Mouse (Mus musculus): ENCODE measurements at regions not wholly inside any gene's neighbourhood (a gene's known extent, or its start where the extent isn't known, plus 50 kb on each side); places are given as distances from the start of the nearest gene placed in this dataset.

DNA sequence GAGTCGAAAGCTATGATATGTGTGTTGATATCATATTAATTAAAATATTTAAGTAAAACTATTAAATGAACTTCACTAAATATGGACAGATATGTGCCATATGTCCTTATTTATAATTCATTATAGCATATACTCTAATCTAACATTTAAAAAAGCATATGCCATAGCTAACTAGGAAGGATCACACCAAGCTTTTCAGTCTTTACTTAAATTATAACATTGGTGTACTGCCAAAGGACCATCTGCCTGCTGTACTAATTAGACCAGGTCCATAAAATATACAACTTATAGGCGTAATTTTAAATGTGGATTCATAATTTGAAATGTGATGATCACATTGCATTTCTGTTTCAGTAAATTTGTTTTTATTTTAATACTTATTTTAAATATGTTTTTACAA lies 651.9 kb upstream of the Klhl1 start:
- 85% methylated on average over 2 of the region's 2 CpGs for WGBS
- ATAC-seq (ENCODE audit: insufficient read depth), result no peak
- Histone ChIP-seq H3K4me3 (ENCODE audit: low read depth, low read length) (no peak overlapping the region), H3K9ac (no peak overlapping the region), H3K27me3 (ENCODE audit: insufficient read depth, low read length) (no peaks in the 10 kb centered on the region), H3K9me3 (ENCODE audit: low read depth, low read length) (no peaks in the 10 kb centered on the region), H3K4me2 (no peak overlapping the region), H3K36me3 (ENCODE audit: insufficient read depth) (no peaks in the 10 kb centered on the region), H3K4me1 (ENCODE audit: insufficient read depth) (no peaks in the 10 kb centered on the region), H3K27ac (ENCODE audit: low read depth) (no peak overlapping the region)
- TF ChIP-seq CTCF (IDR thresholded peaks at IDR 0.05; ENCODE audit: low read depth), result no peak
- DNase-seq, result no peak

DNA sequence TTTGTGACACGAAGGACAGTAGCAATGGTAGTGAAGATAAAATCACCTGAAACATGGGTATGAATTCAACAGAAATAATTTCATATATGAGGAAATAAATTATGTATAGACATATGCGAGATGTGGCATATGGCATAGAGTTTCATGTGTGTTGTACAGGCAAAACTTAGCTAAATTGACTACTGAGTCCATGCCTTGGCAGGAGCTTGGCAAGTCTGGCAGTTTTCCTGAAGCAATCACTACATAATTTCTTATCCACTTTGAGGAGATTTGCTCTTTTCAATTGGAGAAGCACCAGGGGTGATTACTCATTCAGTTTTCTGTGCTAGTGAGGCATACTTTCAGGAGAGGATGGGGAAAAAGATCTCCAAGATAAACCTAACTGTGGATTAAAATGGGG lies 646.9 kb upstream of the Klhl1 start:
- Histone ChIP-seq H3K4me1 (ENCODE audit: insufficient read depth) (no peaks in the 10 kb centered on the region), H3K9ac (no peak overlapping the region), H3K4me2 (no peak overlapping the region), H3K4me3 (ENCODE audit: low read depth, low read length) (no peak overlapping the region), H3K9me3 (ENCODE audit: low read depth, low read length) (no peaks in the 10 kb centered on the region), H3K27ac (ENCODE audit: low read depth) (no peak overlapping the region), H3K36me3 (ENCODE audit: insufficient read depth) (no peaks in the 10 kb centered on the region), H3K27me3 (ENCODE audit: insufficient read depth, low read length) (no peaks in the 10 kb centered on the region)
- DNase-seq (no peak), ATAC-seq (ENCODE audit: insufficient read depth) (no peak)
- no peak for TF ChIP-seq CTCF (IDR thresholded peaks at IDR 0.05; ENCODE audit: low read depth)
- WGBS, result 88% methylated on average over 2 of the region's 2 CpGs

DNA sequence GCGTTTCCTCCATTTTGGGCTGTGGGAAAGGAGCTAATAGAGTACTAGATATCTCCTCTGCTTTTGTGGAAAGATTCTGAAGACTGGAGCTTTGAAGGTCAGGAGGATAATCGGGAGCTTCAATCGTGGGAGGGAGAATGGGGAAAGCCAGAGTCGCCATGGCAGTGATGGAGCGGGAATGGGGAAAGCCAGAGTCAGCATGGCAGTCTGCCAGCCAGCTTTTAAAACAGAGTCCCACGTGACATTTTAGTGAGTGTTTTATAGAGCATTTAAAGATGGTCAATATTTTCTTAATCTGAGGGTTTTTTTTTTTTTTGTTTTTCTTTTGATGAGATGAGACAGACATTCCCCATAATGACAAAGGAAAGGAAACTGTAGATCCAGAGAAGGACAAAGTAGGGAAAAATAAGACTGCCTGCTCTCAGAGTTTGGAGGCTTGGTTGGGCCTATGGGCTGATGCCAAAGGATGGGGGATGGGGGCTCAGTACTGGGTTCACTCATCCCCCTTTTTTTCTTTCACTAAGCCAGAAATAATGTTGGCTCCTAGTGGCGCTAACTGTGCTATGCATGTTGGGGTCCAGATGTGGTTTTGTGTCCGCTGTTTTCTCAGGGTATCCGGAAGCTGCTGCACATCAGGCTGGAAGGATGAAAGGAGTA lies 630.2 kb upstream of the Klhl1 start:
- Histone ChIP-seq H3K27ac (ENCODE audit: low read depth) (no peak overlapping the region), H3K9me3 (ENCODE audit: low read depth, low read length) (no peaks in the 10 kb centered on the region), H3K4me3 (ENCODE audit: low read depth, low read length) (no peak overlapping the region), H3K4me2 (no peak overlapping the region), H3K27me3 (ENCODE audit: insufficient read depth, low read length) (no peaks in the 10 kb centered on the region), H3K4me1 (ENCODE audit: insufficient read depth) (no peaks in the 10 kb centered on the region), H3K36me3 (ENCODE audit: insufficient read depth) (no peaks in the 10 kb centered on the region), H3K9ac (no peak overlapping the region)
- TF ChIP-seq CTCF (IDR thresholded peaks at IDR 0.05; ENCODE audit: low read depth), result no peak
- peak; percentile 78 for DNase-seq
- peak; percentile 84 for ATAC-seq (ENCODE audit: insufficient read depth)
- WGBS, result 69% methylated on average over 9 of the region's 9 CpGs

DNA sequence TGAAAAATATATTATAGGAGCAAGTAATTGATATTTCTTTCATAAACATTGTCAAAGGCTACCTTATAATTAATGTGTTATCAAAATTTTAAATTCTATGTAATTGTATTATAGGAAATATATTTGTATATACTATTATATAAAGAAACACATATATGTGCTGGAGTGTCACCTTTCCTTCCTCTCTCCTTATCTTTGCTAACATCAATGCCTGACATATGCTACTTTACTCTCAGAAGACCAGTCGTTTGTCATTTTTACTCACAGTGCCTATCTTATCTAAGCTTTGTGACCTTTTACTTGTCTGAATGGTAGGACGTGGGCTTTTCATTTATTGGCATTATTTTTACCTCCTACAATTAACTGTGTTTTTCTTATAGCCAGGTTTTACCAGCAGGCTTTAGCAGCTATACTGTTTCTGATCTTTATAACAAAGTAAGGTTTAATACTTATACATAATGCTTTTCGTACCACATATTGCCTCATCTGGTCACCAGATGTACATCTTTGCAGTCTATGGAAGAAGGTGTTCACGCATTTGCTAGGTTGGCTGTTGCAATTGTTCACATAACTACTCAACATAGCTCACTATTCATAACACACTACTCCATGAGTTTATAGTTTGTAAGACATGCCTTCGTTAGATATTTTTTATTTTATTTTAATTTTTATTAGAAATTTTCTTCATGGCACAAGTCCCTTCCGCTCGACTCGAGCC lies 597.2 kb upstream of the Klhl1 start:
- WGBS, result 70% methylated on average over 8 of the region's 8 CpGs
- Histone ChIP-seq H3K4me1 (ENCODE audit: insufficient read depth) (no peaks in the 10 kb centered on the region), H3K4me2 (no peak overlapping the region), H3K4me3 (ENCODE audit: low read depth, low read length) (no peak overlapping the region), H3K27me3 (ENCODE audit: insufficient read depth, low read length) (no peaks in the 10 kb centered on the region), H3K36me3 (ENCODE audit: insufficient read depth) (no peaks in the 10 kb centered on the region), H3K9ac (no peak overlapping the region), H3K27ac (ENCODE audit: low read depth) (no peak overlapping the region), H3K9me3 (ENCODE audit: low read depth, low read length) (no peaks in the 10 kb centered on the region)
- TF ChIP-seq CTCF (IDR thresholded peaks at IDR 0.05; ENCODE audit: low read depth), result no peak
- ATAC-seq (ENCODE audit: insufficient read depth) (no peak), DNase-seq (no peak)

DNA sequence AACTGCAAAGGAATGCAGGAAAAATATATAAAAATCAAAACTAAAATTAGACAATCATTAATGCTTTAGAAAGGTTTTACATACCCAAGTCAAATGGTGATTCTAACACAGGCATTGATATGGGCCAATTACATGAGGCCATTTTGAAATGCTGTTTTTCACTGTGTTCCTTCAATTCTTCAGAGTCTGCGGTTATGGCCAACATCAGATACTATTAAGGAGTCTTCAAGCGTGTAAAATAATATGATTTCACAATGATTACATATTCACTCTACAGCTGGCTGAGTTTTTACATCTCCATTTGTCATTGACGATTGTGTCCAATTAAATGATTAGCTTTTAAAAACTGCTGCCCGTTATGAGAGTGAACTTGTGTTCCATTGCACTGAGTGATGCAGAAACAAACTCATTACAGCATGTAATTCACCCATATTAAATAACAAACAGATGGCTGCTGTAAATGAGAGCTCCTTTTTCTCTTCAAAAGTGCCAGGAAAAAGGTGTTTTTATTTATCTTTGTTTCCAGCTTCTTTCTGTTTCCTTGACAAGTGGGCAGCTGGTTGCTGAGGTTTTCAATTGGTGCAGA lies 582.3 kb upstream of the Klhl1 start:
- 65% methylated on average over 4 of the region's 4 CpGs for WGBS
- ATAC-seq (ENCODE audit: insufficient read depth), result no peak

DNA sequence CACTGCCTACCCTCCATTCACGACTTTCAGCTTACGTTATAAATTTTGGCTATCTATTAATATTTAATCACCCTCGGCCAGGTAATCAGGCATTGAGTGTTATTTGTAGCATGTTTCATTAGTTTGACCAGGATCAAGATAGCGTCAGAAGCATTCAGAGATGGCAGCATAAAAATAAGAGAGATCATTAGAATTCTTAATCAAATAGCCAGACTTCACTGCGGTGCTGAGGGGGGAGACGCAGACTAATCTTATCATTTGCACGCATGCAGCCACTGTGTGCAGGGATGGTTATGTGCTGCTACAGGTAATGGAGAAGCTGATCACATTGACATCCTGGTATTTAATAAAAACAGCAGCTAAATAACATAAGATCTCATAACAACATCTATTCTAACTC lies 574.5 kb upstream of the Klhl1 start:
- Histone ChIP-seq H3K9ac (no peak overlapping the region), H3K27me3 (ENCODE audit: insufficient read depth, low read length) (no peaks in the 10 kb centered on the region), H3K9me3 (ENCODE audit: low read depth, low read length) (no peaks in the 10 kb centered on the region), H3K4me3 (ENCODE audit: low read depth, low read length) (no peak overlapping the region), H3K4me2 (no peak overlapping the region), H3K36me3 (ENCODE audit: insufficient read depth) (no peaks in the 10 kb centered on the region), H3K27ac (ENCODE audit: low read depth) (no peak overlapping the region), H3K4me1 (ENCODE audit: insufficient read depth) (no peaks in the 10 kb centered on the region)
- TF ChIP-seq CTCF (IDR thresholded peaks at IDR 0.05; ENCODE audit: low read depth), result no peak
- no peak for ATAC-seq (ENCODE audit: insufficient read depth)
- DNase-seq, result no peak
- WGBS, result 86% methylated on average over 7 of the region's 7 CpGs

More for the DNA sequence above, 582.3 kb upstream of the Klhl1 start:
- Histone ChIP-seq H3K36me3 (ENCODE audit: insufficient read depth) (no peaks in the 10 kb centered on the region), H3K9me3 (ENCODE audit: low read depth, low read length) (no peaks in the 10 kb centered on the region), H3K27me3 (ENCODE audit: insufficient read depth, low read length) (no peaks in the 10 kb centered on the region), H3K27ac (ENCODE audit: low read depth) (no peak overlapping the region), H3K9ac (no peak overlapping the region), H3K4me2 (no peak overlapping the region), H3K4me3 (ENCODE audit: low read depth, low read length) (no peak overlapping the region), H3K4me1 (ENCODE audit: insufficient read depth) (no peaks in the 10 kb centered on the region)
- no peak for TF ChIP-seq CTCF (IDR thresholded peaks at IDR 0.05; ENCODE audit: low read depth)
- no peak for DNase-seq

DNA sequence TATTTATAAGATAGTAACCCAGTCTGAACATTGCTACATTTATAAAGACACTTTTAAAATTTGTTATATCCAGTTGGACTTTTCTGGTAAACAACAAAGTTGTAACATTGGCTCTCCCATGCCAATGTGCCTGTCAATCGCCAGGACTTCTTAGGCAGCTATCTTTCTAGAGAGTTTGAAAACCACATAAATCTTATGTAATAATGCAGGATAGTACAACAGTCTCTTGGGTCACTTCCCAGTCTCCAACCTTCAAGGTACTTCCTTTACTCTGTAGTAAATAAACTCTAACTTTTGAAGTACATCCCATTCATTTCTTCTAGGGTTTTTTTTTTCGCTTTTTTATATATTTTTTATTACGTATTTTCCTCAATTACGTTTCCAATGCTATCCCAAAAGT lies 570.0 kb upstream of the Klhl1 start:
- H3K9ac ChIP-seq, result no peak overlapping the region
- H3K36me3 ChIP-seq (ENCODE audit: insufficient read depth), result no peaks in the 10 kb centered on the region
- TF ChIP-seq CTCF (IDR thresholded peaks at IDR 0.05; ENCODE audit: low read depth), result no peak
- no peak for DNase-seq
- no peak for ATAC-seq (ENCODE audit: insufficient read depth)
- H3K4me3 ChIP-seq (ENCODE audit: low read depth, low read length), result no peak overlapping the region
- H3K27ac ChIP-seq (ENCODE audit: low read depth), result no peak overlapping the region
- no peaks in the 10 kb centered on the region for H3K9me3 ChIP-seq (ENCODE audit: low read depth, low read length)
- no peaks in the 10 kb centered on the region for H3K4me1 ChIP-seq (ENCODE audit: insufficient read depth)
- no peak overlapping the region for H3K4me2 ChIP-seq
- WGBS, result 89% methylated on average over 4 of the region's 4 CpGs
- no peaks in the 10 kb centered on the region for H3K27me3 ChIP-seq (ENCODE audit: insufficient read depth, low read length)

All from lung, embryonic 14.5 days (tissue).